Mouse (Mus musculus) ovary, postnatal 14 days (tissue): ENCODE data around the gene Rnf185.

Experiments
- DNase-seq: peaks from one replicate; pipeline ENCODE4 v3.0.0; 2022; ENCODE audit warnings: low spot score

Gene Rnf185

GRCm38 (mm10) chr11:3452167-3452639 is at the start of gene Rnf185:
TSS of gene Rnf185 (minus strand) at chr11:3452363.
- DNase-seq, result peak; percentile 86

- no peak for DNase-seq
These were observed 45.1 kb upstream of the Rnf185 start for GRCm38 (mm10) chr11:3497296-3497695.

- DNase-seq, result no peak
These were observed 44.6 kb upstream of the Rnf185 start for GRCm38 (mm10) chr11:3496756-3497155.

- DNase-seq, result no peak
These were observed 43.3 kb upstream of the Rnf185 start for GRCm38 (mm10) chr11:3495496-3495895.

- DNase-seq, result no peak
These were observed 42.7 kb upstream of the Rnf185 start for GRCm38 (mm10) chr11:3494857-3495256.

GRCm38 (mm10) chr11:3492748-3493147 is 40.6 kb upstream of the Rnf185 start:
- no peak for DNase-seq

GRCm38 (mm10) chr11:3489036-3489435 is 36.9 kb upstream of the Rnf185 start:
- DNase-seq, result no peak

GRCm38 (mm10) chr11:3487952-3488570 is 35.9 kb upstream of the Rnf185 start, which contains the start of gene Pla2g3:
TSS of gene Pla2g3 (plus strand) at chr11:3488284.
- no peak for DNase-seq

GRCm38 (mm10) chr11:3486349-3486748 is 34.2 kb upstream of the Rnf185 start:
- no peak for DNase-seq

GRCm38 (mm10) chr11:3483980-3484642 is 31.9 kb upstream of the Rnf185 start:
- DNase-seq, result no peak

- DNase-seq, result no peak
These were observed 23.3 kb upstream of the Rnf185 start for GRCm38 (mm10) chr11:3475489-3475888.

- no peak for DNase-seq
These were observed 22.4 kb upstream of the Rnf185 start for GRCm38 (mm10) chr11:3474480-3475115.

GRCm38 (mm10) chr11:3472484-3472883 is 20.3 kb upstream of the Rnf185 start:
- DNase-seq, result peak; percentile 73

GRCm38 (mm10) chr11:3471448-3471850 is 19.3 kb upstream of the Rnf185 start:
- DNase-seq, result no peak

- no peak for DNase-seq
These were observed 10.7 kb upstream of the Rnf185 start for GRCm38 (mm10) chr11:3462846-3463245.

GRCm38 (mm10) chr11:3459105-3459468 is 6.9 kb upstream of the Rnf185 start:
- DNase-seq, result no peak

GRCm38 (mm10) chr11:3458428-3459104 is 6.4 kb upstream of the Rnf185 start:
- DNase-seq, result no peak

- peak; percentile 58 for DNase-seq
These were observed 4.2 kb upstream of the Rnf185 start for GRCm38 (mm10) chr11:3456354-3456753.

- no peak for DNase-seq
These were observed 2.3 kb upstream of the Rnf185 start for GRCm38 (mm10) chr11:3454506-3454905.

GRCm38 (mm10) chr11:3453467-3453866 is 1.3 kb upstream of the Rnf185 start:
- DNase-seq, result no peak

- DNase-seq, result no peak
These were observed 606 bp upstream of the Rnf185 start for GRCm38 (mm10) chr11:3452769-3453168.

- DNase-seq, result peak; percentile 31
These were observed 431 bp downstream of the Rnf185 start for GRCm38 (mm10) chr11:3451701-3452163.
